Mouse (Mus musculus) forebrain, embryonic 11.5 days (tissue): ENCODE measurements around the gene Nudt17. TPM values are rescaled to one million over a fixed set of nuclear protein-coding genes. Genes with fewer than 3 reads are reported as not detected.
A peak's percentile ranks its signal among the peaks of the same experiment; 100 is the strongest.
"Not testable (repeated sequence)": the region's sequence is repeated elsewhere in the genome, so short reads cannot be mapped to it uniquely, and the experiment has no call there.

ENCODE experiments used
- ATAC-seq: fragments of 200-750 bp; cut with Nextera tagmentation; replicated peaks from 2 replicates; pipeline ENCODE4 v1.8.0; 2017; ENCODE audit warnings: moderate TSS enrichment; ENCODE audit not compliant: low FRiP score
- DNase-seq: peaks from one replicate; pipeline ENCODE4 v3.0.0-alpha.2; 2017; ENCODE audit warnings: low spot score
- H3K27ac ChIP-seq: fragments of 300-500 bp; sonication (generic); 2 replicates; pipeline ENCODE4 v1.5.1; 2014; ENCODE audit warnings: low read depth, low read length
- H3K27me3 ChIP-seq: fragments of 300-500 bp; sonication (generic); 2 replicates; pipeline ENCODE4 v1.6.1; 2014; ENCODE audit warnings: mild to moderate bottlenecking, low read length, mixed read lengths; ENCODE audit not compliant: control insufficient read depth, insufficient read depth
- H3K36me3 ChIP-seq: fragments of 300-500 bp; sonication (generic); 2 replicates; pipeline ENCODE4 v1.6.1; 2014; ENCODE audit warnings: mild to moderate bottlenecking, low read length, moderate library complexity, mixed read lengths; ENCODE audit not compliant: control insufficient read depth, insufficient read depth
- H3K4me1 ChIP-seq: fragments of 300-500 bp; sonication (generic); replicated peaks from 2 replicates; pipeline ENCODE4 v1.6.1; 2014; ENCODE audit warnings: low read length, mixed read lengths; ENCODE audit not compliant: control insufficient read depth, insufficient read depth
- H3K4me2 ChIP-seq: fragments of 300-500 bp; sonication (generic); 2 replicates; pipeline ENCODE4 v1.6.1; 2014; ENCODE audit warnings: low read depth, mild to moderate bottlenecking, low read length, moderate library complexity, mixed read lengths; ENCODE audit not compliant: severe bottlenecking
- H3K4me3 ChIP-seq: fragments of 300-500 bp; sonication (generic); 2 replicates; pipeline ENCODE4 v1.5.1; 2014; ENCODE audit warnings: low read depth, low read length
- H3K9ac ChIP-seq: fragments of 300-500 bp; sonication (generic); 2 replicates; pipeline ENCODE4 v1.6.1; 2014; ENCODE audit warnings: low read length
- H3K9me3 ChIP-seq: fragments of 300-500 bp; sonication (generic); 2 replicates; pipeline ENCODE4 v1.6.1; 2016; ENCODE audit warnings: low read length, mixed read lengths; ENCODE audit not compliant: control insufficient read depth
- WGBS: fragments of 180-500 bp; shearing (Covaris S2); extraction: QIAGEN DNeasy Blood & Tissue Kit; methylation state at CpG from one replicate; pipeline ENCODE4 v1.1.7; 2014; 5-methylcytosine and 5-hydroxymethylcytosine counted together
- polyA plus RNA-seq: library from polyadenylated mRNA; unstranded; fragments of >200 nt; fragmentation: Nextera tagmentation; extraction: Ambion mirVana; gene quantifications from 2 replicates; pipeline ENCODE4 v1.2.1, GENCODE M21; 2014

Nudt17 gene
- 11.8 and 12.8 TPM in 2 replicates for polyA plus RNA-seq

GRCm38 (mm10) chr3:96707903-96708683 is at the start of gene Nudt17:
Gene Nudt17 (minus strand): TSS chr3:96708562.
- H3K36me3 ChIP-seq, result peaks cover 4% of the 10 kb centered on the region; the same call in 1 of the 2 replicates
- DNase-seq (peak; percentile 90), ATAC-seq (peak; percentile 83)
- 0 out of 2 replicates have a peak, but pooled peaks cover 3% of the 10 kb centered on the region for H3K4me1 ChIP-seq
- peak within 1 kb of the TSS; percentile 79 for H3K9ac ChIP-seq
- H3K27ac ChIP-seq, result no peak within 1 kb of the TSS
- WGBS, result 5% methylated on average over 41 of the region's 42 CpGs
- peaks cover 2% of the 10 kb centered on the region; the same call in 1 of the 2 replicates for H3K27me3 ChIP-seq
- peak within 1 kb of the TSS; percentile 45 for H3K4me3 ChIP-seq
- H3K4me2 ChIP-seq, result peak within 1 kb of the TSS; percentile 96
- no peaks in the 10 kb centered on the region for H3K9me3 ChIP-seq

GRCm38 (mm10) chr3:96757691-96758090 is 49.3 kb upstream of the Nudt17 start:
- no peak overlapping the region for H3K4me2 ChIP-seq
- H3K4me1 ChIP-seq, result no peaks in the 10 kb centered on the region
- H3K27me3 ChIP-seq, result no peaks in the 10 kb centered on the region
- WGBS, result 66% methylated on average over 7 of the region's 7 CpGs
- no peak for DNase-seq
- H3K27ac ChIP-seq, result no peak overlapping the region
- no peaks in the 10 kb centered on the region for H3K36me3 ChIP-seq
- no peak overlapping the region for H3K9ac ChIP-seq
- ATAC-seq, result no peak
- H3K9me3 ChIP-seq, result no peaks in the 10 kb centered on the region
- H3K4me3 ChIP-seq, result no peak overlapping the region

- Histone ChIP-seq H3K4me2 (no peak overlapping the region), H3K9me3 (no peaks in the 10 kb centered on the region), H3K27ac (no peak overlapping the region), H3K27me3 (no peaks in the 10 kb centered on the region), H3K4me3 (no peak overlapping the region), H3K9ac (no peak overlapping the region), H3K36me3 (no peaks in the 10 kb centered on the region), H3K4me1 (no peaks in the 10 kb centered on the region)
- DNase-seq, result no peak
- 95% methylated on average over 1 of the region's 1 CpGs for WGBS
- no peak for ATAC-seq
Observed at GRCm38 (mm10) chr3:96755935-96756334, 47.6 kb upstream of the Nudt17 start.

- Histone ChIP-seq H3K9ac (no peak overlapping the region), H3K4me2 (no peak overlapping the region), H3K4me3 (no peak overlapping the region), H3K9me3 (no peaks in the 10 kb centered on the region), H3K27me3 (no peaks in the 10 kb centered on the region), H3K4me1 (no peaks in the 10 kb centered on the region), H3K36me3 (no peaks in the 10 kb centered on the region), H3K27ac (no peak overlapping the region)
- ATAC-seq (no peak), DNase-seq (no peak)
- 75% methylated on average over 1 of the region's 1 CpGs for WGBS
Observed at GRCm38 (mm10) chr3:96746829-96747228, 38.5 kb upstream of the Nudt17 start.

- Histone ChIP-seq H3K27ac (no peak overlapping the region), H3K4me1 (no peaks in the 10 kb centered on the region), H3K27me3 (no peaks in the 10 kb centered on the region), H3K36me3 (no peaks in the 10 kb centered on the region), H3K4me3 (no peak overlapping the region), H3K4me2 (no peak overlapping the region), H3K9ac (no peak overlapping the region), H3K9me3 (no peaks in the 10 kb centered on the region)
- ATAC-seq (no peak), DNase-seq (no peak)
- 92% methylated on average over 3 of the region's 3 CpGs for WGBS
Observed at GRCm38 (mm10) chr3:96744348-96744747, 36.0 kb upstream of the Nudt17 start.

- H3K27me3 ChIP-seq, H3K9me3 ChIP-seq, H3K4me3 ChIP-seq, H3K36me3 ChIP-seq, H3K9ac ChIP-seq, H3K4me1 ChIP-seq, H3K4me2 ChIP-seq, H3K27ac ChIP-seq, DNase-seq, ATAC-seq: not testable (repeated sequence)
Observed at GRCm38 (mm10) chr3:96740279-96740678, 31.9 kb upstream of the Nudt17 start.

GRCm38 (mm10) chr3:96737995-96738394 is 29.6 kb upstream of the Nudt17 start:
- H3K9ac ChIP-seq, result no peak overlapping the region
- no peak overlapping the region for H3K4me2 ChIP-seq
- no peak overlapping the region for H3K27ac ChIP-seq
- no peaks in the 10 kb centered on the region for H3K4me1 ChIP-seq
- DNase-seq (no peak), ATAC-seq (no peak)
- H3K9me3 ChIP-seq, result no peaks in the 10 kb centered on the region
- no peaks in the 10 kb centered on the region for H3K27me3 ChIP-seq
- no peaks in the 10 kb centered on the region for H3K36me3 ChIP-seq
- 91% methylated on average over 1 of the region's 1 CpGs for WGBS
- H3K4me3 ChIP-seq, result no peak overlapping the region

GRCm38 (mm10) chr3:96737013-96737740 is 28.8 kb upstream of the Nudt17 start:
- H3K4me3 ChIP-seq, result no peak overlapping the region
- no peaks in the 10 kb centered on the region for H3K9me3 ChIP-seq
- H3K27me3 ChIP-seq, result no peaks in the 10 kb centered on the region
- 48% methylated on average over 1 of the region's 1 CpGs for WGBS
- H3K4me1 ChIP-seq, result no peaks in the 10 kb centered on the region
- H3K4me2 ChIP-seq, result no peak overlapping the region
- H3K36me3 ChIP-seq, result no peaks in the 10 kb centered on the region
- no peak overlapping the region for H3K9ac ChIP-seq
- DNase-seq (no peak), ATAC-seq (no peak)
- H3K27ac ChIP-seq, result no peak overlapping the region
